Comparison of ENCODE assay signal across 13 mouse cellular contexts in the genomic region with DNA sequence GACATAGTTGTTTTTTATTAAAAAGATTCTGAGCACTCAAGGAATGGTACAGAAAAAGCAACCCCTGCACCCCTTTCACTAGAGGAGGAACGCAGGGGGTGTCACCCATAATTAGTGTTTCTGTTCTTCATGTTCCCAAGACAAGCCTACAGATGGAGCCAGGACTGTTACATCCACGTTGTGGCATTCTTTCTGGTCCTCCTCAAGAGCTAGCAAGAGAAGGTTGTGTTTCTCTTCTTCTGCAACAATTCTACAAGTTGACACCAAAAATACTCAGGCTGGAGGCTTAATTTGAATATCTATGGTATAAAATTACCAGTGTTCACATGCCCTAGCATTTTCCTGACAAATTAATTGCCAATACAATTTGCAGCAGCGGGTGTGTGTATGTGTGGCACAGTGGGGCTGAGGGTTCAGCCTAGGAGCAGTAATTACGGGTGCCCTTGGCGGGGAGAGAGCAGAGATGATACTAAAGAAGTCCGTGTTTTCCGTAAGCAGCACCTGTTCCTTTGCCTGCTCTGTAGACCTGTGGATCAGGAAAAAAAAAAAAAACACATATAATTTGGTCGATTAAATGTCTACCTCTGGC.
"Had no signal": no experiment of that assay in that cellular context is flagged by ENCODE, and none has a peak within 500 bp of the region (broad histone marks: within the 10 kb centered on the region; RNA-seq: fewer than 3 reads in every experiment).

No protein-coding gene starts in this region.

- H3K27ac ChIP-seq: liver, embryonic 13.5 days had no signal

- H3K9me3 ChIP-seq: liver, embryonic 13.5 days had no signal

- H3K27me3 ChIP-seq: liver, embryonic 13.5 days had no signal

- H3K4me3 ChIP-seq: liver, embryonic 13.5 days had no signal

- H3K4me2 ChIP-seq: liver, embryonic 13.5 days; midbrain, embryonic 11.5 days had no signal

- H3K4me1 ChIP-seq: liver, embryonic 13.5 days had no signal

- H3K36me3 ChIP-seq: liver, embryonic 13.5 days had no signal

- H3K9ac ChIP-seq: liver, embryonic 13.5 days had no signal

- DNase-seq: kidney, adult 9 months; kidney, postnatal 14 days; kidney, postnatal 4 days; liver, embryonic 13.5 days; lung, adult 2 months; lung, postnatal 14 days; lung, postnatal 4 days; midbrain, embryonic 14.5 days; retina, postnatal 1 day; thymus, adult 2 months; thymus, postnatal 14 days; thymus, postnatal 4 days had no signal
